Comparison of ENCODE assay signal across 21 mouse cellular contexts in the genomic region with DNA sequence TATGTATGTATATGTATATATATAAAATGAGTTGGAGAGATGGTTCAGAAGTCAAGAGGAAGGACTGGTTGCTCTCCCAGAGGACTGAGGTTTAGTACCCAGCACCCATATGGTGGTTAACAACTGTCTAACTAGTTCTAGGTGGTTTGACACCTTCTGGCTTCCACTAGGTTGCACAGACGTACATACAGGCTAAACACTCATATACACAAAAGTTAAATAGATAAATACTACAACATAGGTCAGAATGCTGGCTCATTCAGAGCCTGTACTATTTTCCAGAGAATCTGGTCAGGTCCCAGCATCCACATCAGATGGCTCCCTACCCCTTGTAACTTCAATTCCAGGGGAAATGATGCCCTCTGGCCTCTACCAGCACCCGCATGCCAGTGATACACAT. TPM values are rescaled to one million over a fixed set of nuclear protein-coding genes. Genes with fewer than 3 reads are reported as not detected.
DNase-seq lines count a peak whose midpoint lies in the region; ATAC-seq lines count a peak whose summit lies in the region.
"Had no signal": no experiment of that assay in that cellular context is flagged by ENCODE, and none has a peak within 500 bp of the region (broad histone marks: within the 10 kb centered on the region; RNA-seq: fewer than 3 reads in every experiment).

No protein-coding gene starts in this region.

- no peak overlapping the region for H3K4me2 ChIP-seq in forebrain, embryonic 14.5 days (ENCODE audit: low read length)
- H3K4me2 ChIP-seq in kidney, embryonic 15.5 days = no peak overlapping the region
- no peak overlapping the region for H3K4me2 ChIP-seq in neural tube, embryonic 14.5 days (ENCODE audit: low read depth, low read length)
- peak overlapping the region; percentile 85 for H3K4me2 ChIP-seq in liver, embryonic 16.5 days (ENCODE audit: low read depth, low read length)

- H3K9ac ChIP-seq in forebrain, embryonic 14.5 days (ENCODE audit: low read length) = no peak overlapping the region
- peak overlapping the region; percentile 59; the same call in 1 of the 2 replicates for H3K9ac ChIP-seq in kidney, embryonic 15.5 days
- 0 out of 2 replicates have a peak overlapping the region, but pooled peaks have one; percentile 28 for H3K9ac ChIP-seq in neural tube, embryonic 14.5 days (replicated peaks; ENCODE audit: low read depth, low read length)
- H3K9ac ChIP-seq in liver, embryonic 16.5 days (ENCODE audit: low read depth, low read length) = peak overlapping the region; percentile 97; the same call in 1 of the 2 replicates

- H3K36me3 ChIP-seq in forebrain, embryonic 10.5 days (replicated peaks) = peaks cover 12% of the 10 kb centered on the region; the same call in 1 of the 2 replicates
- no peaks in the 10 kb centered on the region for H3K36me3 ChIP-seq in forebrain, embryonic 14.5 days (ENCODE audit: control insufficient read depth, insufficient read depth, low read length)
- H3K36me3 ChIP-seq in kidney, embryonic 15.5 days = no peaks in the 10 kb centered on the region
- H3K36me3 ChIP-seq in neural tube, embryonic 14.5 days (ENCODE audit: control insufficient read depth, insufficient read depth, low read length) = no peaks in the 10 kb centered on the region
- no peaks in the 10 kb centered on the region for H3K36me3 ChIP-seq in liver, embryonic 16.5 days (ENCODE audit: control insufficient read depth, insufficient read depth)
- H3K36me3 ChIP-seq: forebrain, embryonic 15.5 days had no signal

- H3K4me1 ChIP-seq in forebrain, embryonic 10.5 days = peaks cover 37% of the 10 kb centered on the region
- peaks cover 23% of the 10 kb centered on the region for H3K4me1 ChIP-seq in forebrain, embryonic 14.5 days (ENCODE audit: control insufficient read depth, insufficient read depth, low read length)
- peaks cover 35% of the 10 kb centered on the region for H3K4me1 ChIP-seq in kidney, embryonic 15.5 days
- H3K4me1 ChIP-seq in neural tube, embryonic 14.5 days (ENCODE audit: control insufficient read depth, insufficient read depth, low read length) = peaks cover 24% of the 10 kb centered on the region
- H3K4me1 ChIP-seq in liver, embryonic 16.5 days (ENCODE audit: control insufficient read depth, low read depth, low read length) = peaks cover 37% of the 10 kb centered on the region

- H3K4me3 ChIP-seq in forebrain, embryonic 10.5 days = peak overlapping the region; percentile 80; the same call in 1 of the 2 replicates
- H3K4me3 ChIP-seq in forebrain, embryonic 14.5 days (ENCODE audit: low read depth, low read length) = no peak overlapping the region
- H3K4me3 ChIP-seq in kidney, embryonic 15.5 days (replicated peaks) = no peak overlapping the region
- no peak overlapping the region for H3K4me3 ChIP-seq in neural tube, embryonic 14.5 days (ENCODE audit: low read depth, low read length)
- no peak overlapping the region; the same call in 1 of the 2 replicates for H3K4me3 ChIP-seq in liver, embryonic 16.5 days (ENCODE audit: low read depth, low read length)

- ATAC-seq in forebrain, embryonic 14.5 days = no peak
- ATAC-seq in kidney, embryonic 15.5 days (replicated peaks; ENCODE audit: low FRiP score) = no peak
- no peak for ATAC-seq in neural tube, embryonic 14.5 days (ENCODE audit: low read depth)
- no peak for ATAC-seq in liver, embryonic 16.5 days (ENCODE audit: low read depth)
- ATAC-seq: Patski had no signal

- H3K9me3 ChIP-seq in forebrain, embryonic 10.5 days = no peaks in the 10 kb centered on the region
- no peaks in the 10 kb centered on the region for H3K9me3 ChIP-seq in forebrain, embryonic 14.5 days (replicated peaks; ENCODE audit: control insufficient read depth, low read length)
- H3K9me3 ChIP-seq in kidney, embryonic 15.5 days (replicated peaks) = no peaks in the 10 kb centered on the region
- H3K9me3 ChIP-seq in neural tube, embryonic 14.5 days (ENCODE audit: control insufficient read depth, low read length) = no peaks in the 10 kb centered on the region
- no peaks in the 10 kb centered on the region for H3K9me3 ChIP-seq in liver, embryonic 16.5 days (replicated peaks; ENCODE audit: control insufficient read depth, low read length)
- H3K9me3 ChIP-seq: forebrain, embryonic 15.5 days; limb, embryonic 10.5 days had no signal

- intact Hi-C loops in left cerebral cortex, postnatal 10 days (cut with DNase I) = loop anchor here (5.0 kb wide), 1 partner anchor 280 kb away; no protein-coding TSS in a partner anchor

- no peaks in the 10 kb centered on the region for H3K27me3 ChIP-seq in forebrain, embryonic 10.5 days (ENCODE audit: poor library complexity, severe bottlenecking)
- no peaks in the 10 kb centered on the region for H3K27me3 ChIP-seq in forebrain, embryonic 14.5 days (replicated peaks; ENCODE audit: control insufficient read depth, insufficient read depth, low read length)
- no peaks in the 10 kb centered on the region for H3K27me3 ChIP-seq in kidney, embryonic 15.5 days
- no peaks in the 10 kb centered on the region for H3K27me3 ChIP-seq in neural tube, embryonic 14.5 days (ENCODE audit: control insufficient read depth, insufficient read depth, low read length)
- no peaks in the 10 kb centered on the region for H3K27me3 ChIP-seq in liver, embryonic 16.5 days (ENCODE audit: control insufficient read depth, insufficient read depth, low read depth, low read length)
- H3K27me3 ChIP-seq: forebrain, embryonic 15.5 days; Patski had no signal

- no peak for DNase-seq in forebrain, embryonic 10.5 days (ENCODE audit: extremely low spot score, low spot score)
- DNase-seq in forebrain, embryonic 14.5 days (ENCODE audit: low spot score) = no peak
- no peak for DNase-seq in kidney, adult 9 months
- no peak for DNase-seq in neural tube, embryonic 10.5 days (ENCODE audit: extremely low spot score, low spot score)
- DNase-seq in left cerebral cortex, postnatal 10 days (ENCODE audit: extremely low spot score in 1 of 2, low spot score in 2 of 2) = no peak
- DNase-seq: adrenal gland, postnatal 14 days; cerebellum, postnatal 25 days; gastrocnemius, postnatal 25 days; heart, postnatal 10 days; kidney, adult 2 months; kidney, postnatal 4 days; layer of hippocampus, adult 9-11 months; lung, adult 18-20 months; lung, postnatal 14 days; thymus, postnatal 36 days had no signal

- 81% methylated on average over 2 of the region's 2 CpGs for WGBS in forebrain, embryonic 10.5 days
- 71% methylated on average over 2 of the region's 2 CpGs for WGBS in forebrain, embryonic 14.5 days
- 82% methylated on average over 2 of the region's 2 CpGs for WGBS in kidney, embryonic 15.5 days
- 78% methylated on average over 2 of the region's 2 CpGs for WGBS in neural tube, embryonic 14.5 days
- 83% methylated on average over 2 of the region's 2 CpGs for WGBS in liver, embryonic 16.5 days (ENCODE audit: insufficient replicate concordance)

- H3K27ac ChIP-seq in forebrain, embryonic 10.5 days = no peak overlapping the region
- H3K27ac ChIP-seq in forebrain, embryonic 14.5 days (ENCODE audit: low read depth, low read length) = no peak overlapping the region
- H3K27ac ChIP-seq in kidney, embryonic 15.5 days = no peak overlapping the region
- H3K27ac ChIP-seq in neural tube, embryonic 14.5 days (ENCODE audit: low read depth, low read length) = no peak overlapping the region
- H3K27ac ChIP-seq in liver, embryonic 16.5 days (ENCODE audit: low read length) = peak overlapping the region; percentile 96; the same call in 1 of the 2 replicates

RNA-seq across cellular contexts. Expression of gene Mark2, which starts 1.0 kb away (rescaled TPM):
- 38.2 and 41.4 TPM in 2 replicates for polyA plus RNA-seq in forebrain, embryonic 10.5 days (2016; fragmentation: Nextera tagmentation; extraction: Ambion mirVana)
- polyA plus RNA-seq in forebrain, embryonic 14.5 days (2014; fragmentation: Nextera tagmentation; extraction: Ambion mirVana) = 32.6 and 38.6 TPM in 2 replicates
- 39.8 and 45.1 TPM in 2 replicates for polyA plus RNA-seq in kidney, embryonic 15.5 days (2015; fragmentation: Nextera tagmentation; extraction: Ambion mirVana)
- polyA plus RNA-seq in neural tube, embryonic 14.5 days (2014; fragmentation: Nextera tagmentation; extraction: Ambion mirVana) = 44.3 and 62.7 TPM in 2 replicates
- 13.8 and 15.3 TPM in 2 replicates for polyA plus RNA-seq in liver, embryonic 16.5 days (2015; fragmentation: Nextera tagmentation; extraction: Ambion mirVana)
- 100 to 1,000 TPM; 113 to 116 TPM for total RNA-seq in left cerebral cortex, postnatal 10 days (2021)

RNA-seq across cellular contexts. Expression of gene Spindoc, which starts 40.1 kb away (rescaled TPM):
- polyA plus RNA-seq in forebrain, embryonic 10.5 days (2016; fragmentation: Nextera tagmentation; extraction: Ambion mirVana) = 44.5 and 45.0 TPM in 2 replicates
- 33.6 and 36.2 TPM in 2 replicates for polyA plus RNA-seq in forebrain, embryonic 14.5 days (2014; fragmentation: Nextera tagmentation; extraction: Ambion mirVana)
- 31.5 and 33.9 TPM in 2 replicates for polyA plus RNA-seq in kidney, embryonic 15.5 days (2015; fragmentation: Nextera tagmentation; extraction: Ambion mirVana)
- polyA plus RNA-seq in neural tube, embryonic 14.5 days (2014; fragmentation: Nextera tagmentation; extraction: Ambion mirVana) = 15.8 and 22.6 TPM in 2 replicates
- 2.7 and 2.8 TPM in 2 replicates for polyA plus RNA-seq in liver, embryonic 16.5 days (2015; fragmentation: Nextera tagmentation; extraction: Ambion mirVana)
- 10 to 100 TPM; 33.4 to 38.2 TPM for total RNA-seq in left cerebral cortex, postnatal 10 days (2021)
